15 mouse cellular contexts compared by ENCODE assay signal in genomic region chr8:109945153-109945632, GRCm38 (mm10). TPM values are rescaled to one million over a fixed set of nuclear protein-coding genes. Genes with fewer than 3 reads are reported as not detected.
DNase-seq lines count a peak whose midpoint lies in the region; ATAC-seq and TF ChIP-seq lines count a peak whose summit lies in the region.
"Had no signal": no experiment of that assay in that cellular context is flagged by ENCODE, and none has a peak within 500 bp of the region (broad histone marks: within the 10 kb centered on the region; RNA-seq: fewer than 3 reads in every experiment).

No protein-coding gene starts in this region.

- H3K4me2 ChIP-seq in hindbrain, embryonic 15.5 days, result no peak overlapping the region
- no peak overlapping the region for H3K4me2 ChIP-seq in hindbrain, embryonic 11.5 days (replicated peaks; ENCODE audit: low read depth, low read length)
- H3K4me2 ChIP-seq in myocyte (ENCODE audit: low read depth), result peak overlapping the region; percentile 69
- H3K4me2 ChIP-seq in forebrain, postnatal 0 days (ENCODE audit: low read depth), result no peak overlapping the region
- H3K4me2 ChIP-seq: lung, embryonic 15.5 days had no signal

- H3K36me3 ChIP-seq in hindbrain, embryonic 15.5 days, result peaks cover 14% of the 10 kb centered on the region
- peaks cover 4% of the 10 kb centered on the region; the same call in 1 of the 2 replicates for H3K36me3 ChIP-seq in hindbrain, embryonic 11.5 days (ENCODE audit: control insufficient read depth, insufficient read depth, low read length)
- H3K36me3 ChIP-seq in myocyte (ENCODE audit: control insufficient read depth, insufficient read depth), result no peaks in the 10 kb centered on the region
- H3K36me3 ChIP-seq in forebrain, postnatal 0 days (ENCODE audit: insufficient read depth), result peaks cover 16% of the 10 kb centered on the region

- H3K9me3 ChIP-seq in hindbrain, embryonic 15.5 days, result no peaks in the 10 kb centered on the region
- H3K9me3 ChIP-seq in hindbrain, embryonic 11.5 days (ENCODE audit: control insufficient read depth, low read length), result no peaks in the 10 kb centered on the region
- no peaks in the 10 kb centered on the region for H3K9me3 ChIP-seq in forebrain, postnatal 0 days (ENCODE audit: low read length)
- H3K9me3 ChIP-seq: lung, embryonic 15.5 days had no signal

- in situ Hi-C loops in Patski (cut with MboI; ENCODE audit: low pct_unique_long_range_greater_than_20kb), result no loop called here

- ATAC-seq in hindbrain, embryonic 15.5 days (ENCODE audit: low FRiP score, low read depth), result no peak
- no peak for ATAC-seq in hindbrain, embryonic 11.5 days (ENCODE audit: low FRiP score)
- peak; percentile 90 for ATAC-seq in Patski
- ATAC-seq in forebrain, postnatal 0 days, result no peak
- ATAC-seq: hindbrain, embryonic 16.5 days had no signal

- H3K27me3 ChIP-seq in hindbrain, embryonic 15.5 days, result no peaks in the 10 kb centered on the region
- peaks cover 7% of the 10 kb centered on the region; the same call in 1 of the 2 replicates for H3K27me3 ChIP-seq in hindbrain, embryonic 11.5 days (ENCODE audit: control insufficient read depth, insufficient read depth, low read length)
- no peaks in the 10 kb centered on the region for H3K27me3 ChIP-seq in Patski
- H3K27me3 ChIP-seq in myocyte (ENCODE audit: control insufficient read depth, insufficient read depth, insufficient read length), result no peaks in the 10 kb centered on the region
- no peaks in the 10 kb centered on the region; the same call in 1 of the 2 replicates for H3K27me3 ChIP-seq in forebrain, postnatal 0 days (ENCODE audit: insufficient read depth, low read length)

- H3K27ac ChIP-seq in hindbrain, embryonic 15.5 days (replicated peaks), result 0 out of 2 replicates have a peak overlapping the region, but pooled peaks have one; percentile 10
- H3K27ac ChIP-seq in hindbrain, embryonic 11.5 days (ENCODE audit: low read depth, low read length), result no peak overlapping the region
- no peak overlapping the region for H3K27ac ChIP-seq in forebrain, postnatal 0 days (ENCODE audit: low read depth, low read length)
- H3K27ac ChIP-seq: lung, embryonic 15.5 days had no signal

- TF ChIP-seq POLR2A in myocyte (IDR thresholded peaks at IDR 0.05; ENCODE audit: insufficient read length, low read depth), result no peak

- 53% methylated on average over 9 of the region's 9 CpGs for WGBS in hindbrain, embryonic 15.5 days
- 62% methylated on average over 9 of the region's 9 CpGs for WGBS in hindbrain, embryonic 11.5 days
- WGBS in forebrain, postnatal 0 days, result 56% methylated on average over 9 of the region's 9 CpGs

- H3K79me2 ChIP-seq in myocyte (ENCODE audit: control insufficient read depth, insufficient read depth), result no peaks in the 10 kb centered on the region

- H3K4me3 ChIP-seq in hindbrain, embryonic 15.5 days, result no peak overlapping the region
- H3K4me3 ChIP-seq in hindbrain, embryonic 11.5 days (ENCODE audit: low read depth, low read length), result no peak overlapping the region
- H3K4me3 ChIP-seq in myocyte, result no peak overlapping the region
- no peak overlapping the region for H3K4me3 ChIP-seq in forebrain, postnatal 0 days (ENCODE audit: low read depth, low read length)
- H3K4me3 ChIP-seq: lung, embryonic 15.5 days had no signal

- H3K9ac ChIP-seq in hindbrain, embryonic 15.5 days, result no peak overlapping the region
- no peak overlapping the region for H3K9ac ChIP-seq in hindbrain, embryonic 11.5 days (ENCODE audit: low read depth, low read length)
- no peak overlapping the region for H3K9ac ChIP-seq in forebrain, postnatal 0 days
- H3K9ac ChIP-seq: lung, embryonic 15.5 days had no signal

- DNase-seq in hindbrain, embryonic 11.5 days (ENCODE audit: low spot score), result no peak
- DNase-seq in Patski (ENCODE audit: low read depth, low spot score), result peak; percentile 79
- DNase-seq in kidney, adult 9 months, result peak; percentile 79
- DNase-seq in adrenal gland, postnatal 10 days, result no peak
- DNase-seq in cerebellum, postnatal 25 days, result no peak
- DNase-seq in forebrain, postnatal 0 days, result no peak
- DNase-seq: adrenal gland, adult 2 months; left cerebral cortex, postnatal 4 days; spleen, adult 18-20 months had no signal

- no peak overlapping the region for H3ac ChIP-seq in myocyte (ENCODE audit: control insufficient read depth, insufficient read length)

- POLR2A ChIA-PET in Patski (lab: Charles Lee), result interaction anchor here (0.7 to 1.3 kb wide), 3 partner anchors 12 to 25 kb away, joined by 3 read pairs; no protein-coding TSS in a partner anchor

- CTCF ChIA-PET in Patski (lab: Charles Lee), result interaction anchor here (0.6 to 1.2 kb wide), 2 partner anchors 27 to 88 kb away, joined by 3 read pairs; no protein-coding TSS in a partner anchor

- peaks cover 21% of the 10 kb centered on the region; the same call in 1 of the 2 replicates for H3K4me1 ChIP-seq in hindbrain, embryonic 15.5 days (replicated peaks)
- no peaks in the 10 kb centered on the region for H3K4me1 ChIP-seq in hindbrain, embryonic 11.5 days (replicated peaks; ENCODE audit: control insufficient read depth, insufficient read depth, low read length)
- 0 out of 2 replicates have a peak, but pooled peaks cover 5% of the 10 kb centered on the region for H3K4me1 ChIP-seq in forebrain, postnatal 0 days (ENCODE audit: insufficient read depth)

- TF ChIP-seq CTCF in Patski (IDR thresholded peaks at IDR 0.05), result no peak
- TF ChIP-seq CTCF in forebrain, postnatal 0 days (IDR thresholded peaks at IDR 0.05; ENCODE audit: low read depth), result no peak

TF ChIP-seq in myocyte, 11 proteins besides CTCF, POLR2A, EP300 and RAD21:
- no peak for TF ChIP-seq TCF3 (IDR thresholded peaks at IDR 0.05; ENCODE audit: insufficient read length, low read depth)
- no peak for TF ChIP-seq MYOG (IDR thresholded peaks at IDR 0.05; ENCODE audit: control insufficient read depth in 1 of 3, insufficient read depth in 1 of 3, insufficient read length in 2 of 3, low read depth in 2 of 3)
- no peak for TF ChIP-seq USF1 (IDR thresholded peaks at IDR 0.05; ENCODE audit: low read depth)
- TF ChIP-seq REST (IDR thresholded peaks at IDR 0.05; ENCODE audit: insufficient read depth, insufficient read length), result no peak
- no peak for TF ChIP-seq POLR2AphosphoS2 (IDR thresholded peaks at IDR 0.05; ENCODE audit: insufficient read length, low read depth)
- TF ChIP-seq SRF (IDR thresholded peaks at IDR 0.05; ENCODE audit: control insufficient read depth, insufficient read length, low read depth), result no peak
- TF ChIP-seq E2F4 (IDR thresholded peaks at IDR 0.05; ENCODE audit: insufficient read depth), result no peak
- no peak for TF ChIP-seq MAX (IDR thresholded peaks at IDR 0.05; ENCODE audit: low read depth)
- no peak for TF ChIP-seq TCF12 (IDR thresholded peaks at IDR 0.05; ENCODE audit: insufficient read depth, poor library complexity, severe bottlenecking)
- no peak for TF ChIP-seq MYOD1 (IDR thresholded peaks at IDR 0.05; ENCODE audit: control insufficient read depth in 1 of 3, insufficient read length in 2 of 3, low read depth in 2 of 3)
- TF ChIP-seq CEBPB (IDR thresholded peaks at IDR 0.05; ENCODE audit: insufficient read depth, poor library complexity, severe bottlenecking), result no peak

RNA-seq across cellular contexts. Expression of gene Marveld3, which starts 16.8 kb away (rescaled TPM):
- 1.6 and 2.2 TPM in 2 replicates for polyA plus RNA-seq in hindbrain, embryonic 15.5 days (2015; fragmentation: Nextera tagmentation; extraction: Ambion mirVana)
- polyA plus RNA-seq in hindbrain, embryonic 11.5 days (2014; fragmentation: Nextera tagmentation; extraction: Ambion mirVana), result 0.52 and 0.82 TPM in 2 replicates
- polyA plus RNA-seq in Patski (2021), result 11.7 TPM
- polyA plus RNA-seq in myocyte (2012; fragmentation: generic; extraction: Trizol), result 0.04 TPM
- total RNA-seq in adrenal gland, postnatal 10 days (2021), result under 1 TPM; 0.27 to 0.90 TPM
- 0.69 and 0.76 TPM in 2 replicates for total RNA-seq in forebrain, postnatal 0 days (2014; rRNA removed)
- polyA plus RNA-seq in forebrain, postnatal 0 days (2015; fragmentation: Nextera tagmentation; extraction: Ambion mirVana), result 0.64 and 1.4 TPM in 2 replicates
- total RNA-seq: common myeloid progenitor, adult 5-6 weeks had no signal
- polyA plus RNA-seq: adrenal gland, adult 2 months had no signal

RNA-seq across cellular contexts. Expression of gene Tat, which starts 45.0 kb away (rescaled TPM):
- polyA plus RNA-seq in hindbrain, embryonic 15.5 days (2015; fragmentation: Nextera tagmentation; extraction: Ambion mirVana), result not detected in 2 replicates
- not detected in 2 replicates for polyA plus RNA-seq in hindbrain, embryonic 11.5 days (2014; fragmentation: Nextera tagmentation; extraction: Ambion mirVana)
- 0.04 TPM for polyA plus RNA-seq in Patski (2021)
- not detected for polyA plus RNA-seq in myocyte (2012; fragmentation: generic; extraction: Trizol)
- 10 to 100 TPM in 1 of 2 experiments, 1 to 10 TPM in 1; 8.9 to 35.1 TPM for total RNA-seq in adrenal gland, postnatal 10 days (2021)
- not detected in 2 replicates for total RNA-seq in forebrain, postnatal 0 days (2014; rRNA removed)
- not detected in 2 replicates for polyA plus RNA-seq in forebrain, postnatal 0 days (2015; fragmentation: Nextera tagmentation; extraction: Ambion mirVana)
- total RNA-seq: common myeloid progenitor, adult 5-6 weeks; layer of hippocampus, postnatal 14 days; left cerebral cortex, postnatal 4 days had no signal
- polyA plus RNA-seq: hindbrain, embryonic 16.5 days; lung, embryonic 15.5 days had no signal

Comparison
In these comparisons a context has a peak if more than half of its experiments do, and no peak if none do; other contexts are left out.
1. DNase-seq: peak in Patski (single experiment) and kidney, adult 9 months (single experiment); none in hindbrain, embryonic 11.5 days (single experiment), adrenal gland, postnatal 10 days (single experiment), cerebellum, postnatal 25 days (0 of 2) and forebrain, postnatal 0 days (single experiment).